Mouse (Mus musculus) hematopoietic stem cell, adult 5-6 weeks (primary cell): ENCODE data around the gene Fibin. TPM values are rescaled to one million over a fixed set of nuclear protein-coding genes. Genes with fewer than 3 reads are reported as not detected.

Source experiments
- ATAC-seq, 2 experiments: fragments of 125-278 bp in 1 of 2; replicated peaks in 1 of 2; 2 replicates each; pipeline ENCODE4 v1.8.0; 2016 to 2017; ENCODE audit warnings: inconsistent platforms in 2 of 2, mild to moderate bottlenecking in 2 of 2, moderate number of reproducible peaks in 2 of 2, low read depth in 1 of 2, moderate TSS enrichment in 1 of 2; ENCODE audit not compliant: low FRiP score in 2 of 2, poor library complexity in 2 of 2, severe bottlenecking in 2 of 2, insufficient read depth in 1 of 2, low TSS enrichment in 1 of 2
- total RNA-seq: library from RNA; stranded (forward); fragments of 172-1452, 232-1000 nt; gene quantifications from 2 replicates; pipeline ENCODE4 v1.2.3, GENCODE M21; 2017

Fibin gene
- total RNA-seq, 1 experiment from 2014 or later: not detected

DNA sequence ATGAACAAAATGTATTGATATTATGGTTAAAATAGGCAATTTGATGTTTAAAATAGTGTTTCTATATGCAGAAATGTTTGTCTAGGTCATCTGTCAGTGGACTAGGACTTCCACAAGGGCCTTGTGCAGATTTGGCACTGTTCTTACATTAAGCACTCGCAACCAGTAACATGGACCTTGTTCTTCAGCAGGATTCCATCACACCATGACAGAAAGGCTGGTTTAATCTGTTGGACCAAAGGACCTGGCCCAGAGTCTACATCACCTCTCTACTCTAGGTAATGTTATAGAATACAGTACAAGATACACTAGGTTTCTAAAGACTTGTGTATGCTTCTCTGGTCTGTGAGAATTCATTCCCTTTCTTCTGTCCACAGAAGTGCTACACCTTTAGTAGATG is 44.3 kb downstream of the Fibin start:
- no peak for ATAC-seq

DNA sequence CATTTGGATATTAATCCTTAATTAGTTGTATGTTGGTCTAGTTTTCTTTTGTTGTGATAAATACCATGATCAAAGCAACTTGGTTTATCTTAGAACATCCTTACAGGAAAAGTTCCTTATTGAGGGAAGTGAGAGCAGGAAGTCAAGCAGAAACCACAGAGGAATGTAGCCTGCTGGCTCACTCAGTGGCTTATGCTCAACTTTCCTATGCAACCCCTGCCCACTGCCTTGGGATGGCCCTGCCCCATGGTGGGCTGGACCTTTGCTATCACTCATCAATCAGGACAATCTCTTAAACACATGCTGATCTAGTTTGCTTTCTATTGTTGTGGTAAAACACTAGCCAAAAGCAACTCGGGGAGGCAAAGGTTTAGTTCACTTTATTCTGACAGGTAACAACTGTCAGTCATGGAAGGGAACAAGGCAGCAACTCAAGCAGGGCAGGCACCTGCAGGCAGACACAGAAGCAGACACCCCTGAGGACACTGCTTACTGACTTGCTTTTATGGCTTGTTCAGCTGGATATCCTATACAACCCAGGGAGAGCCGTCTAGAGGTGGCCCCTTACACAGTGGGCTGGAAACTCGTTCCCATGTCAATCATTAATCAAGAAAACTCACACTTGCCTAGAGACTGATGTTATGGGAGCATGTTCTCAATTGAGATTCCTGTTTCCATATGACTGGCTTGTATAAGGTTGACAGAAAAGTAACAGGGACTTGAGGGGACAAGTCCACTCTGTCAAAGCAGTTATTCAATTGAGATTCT is 46.7 kb downstream of the Fibin start:
- ATAC-seq: no peak

DNA sequence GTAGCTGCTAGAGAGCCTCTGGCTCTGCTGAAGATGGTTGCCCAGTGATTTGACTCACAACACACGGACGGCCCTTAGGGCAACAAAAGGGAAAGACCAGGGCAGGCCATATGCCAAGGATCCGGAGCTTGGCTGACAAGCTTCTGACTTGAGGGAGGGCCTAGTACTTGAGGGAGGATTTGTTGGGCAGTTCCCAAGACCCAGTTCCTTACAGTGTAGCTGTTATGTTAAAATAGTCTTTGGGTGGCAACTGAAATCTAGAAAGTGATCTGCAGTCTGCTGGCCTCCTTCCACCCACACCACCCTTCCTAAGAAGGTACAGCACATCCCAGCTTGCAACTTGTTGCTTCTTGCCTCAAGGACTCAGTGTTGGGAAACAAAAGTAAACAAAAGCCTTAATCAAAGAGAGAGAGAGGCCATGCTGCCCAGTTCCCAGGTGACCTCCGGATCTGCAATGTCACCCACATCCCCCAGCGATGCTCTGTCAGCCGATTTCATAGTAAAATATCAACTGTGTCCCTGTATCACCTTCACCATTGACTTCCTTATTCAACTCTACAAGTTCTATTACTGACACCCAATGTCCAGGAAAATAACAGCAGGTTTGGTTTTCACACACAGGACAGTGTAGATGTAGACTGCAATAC is 48.4 kb downstream of the Fibin start, which contains the start of gene Bbox1:
Gene Bbox1, minus strand, starts transcription at position 52 of the 647 bp plus-strand sequence.
- ATAC-seq: no peak

- no peak for ATAC-seq
These were observed 48.9 kb downstream of the Fibin start for GRCm38 (mm10) chr2:110314074-110314473.

GRCm38 (mm10) chr2:110313305-110313824 is 49.6 kb downstream of the Fibin start:
- no peak for ATAC-seq

Other genes with a start within 250 kb of the Fibin start
- gene Bbox1, start 48.6 kb downstream of the Fibin start, total RNA-seq: not detected in 2 replicates
- not detected in 2 replicates for gene Slc5a12, start 234.1 kb upstream of the Fibin start, total RNA-seq